Mouse (Mus musculus): ENCODE measurements at regions not wholly inside any gene's neighbourhood (a gene's known extent, or its start where the extent isn't known, plus 50 kb on each side); places are given as distances from the start of the nearest gene placed in this dataset.
A peak's percentile ranks its signal among the peaks of the same experiment; 100 is the strongest.

DNA sequence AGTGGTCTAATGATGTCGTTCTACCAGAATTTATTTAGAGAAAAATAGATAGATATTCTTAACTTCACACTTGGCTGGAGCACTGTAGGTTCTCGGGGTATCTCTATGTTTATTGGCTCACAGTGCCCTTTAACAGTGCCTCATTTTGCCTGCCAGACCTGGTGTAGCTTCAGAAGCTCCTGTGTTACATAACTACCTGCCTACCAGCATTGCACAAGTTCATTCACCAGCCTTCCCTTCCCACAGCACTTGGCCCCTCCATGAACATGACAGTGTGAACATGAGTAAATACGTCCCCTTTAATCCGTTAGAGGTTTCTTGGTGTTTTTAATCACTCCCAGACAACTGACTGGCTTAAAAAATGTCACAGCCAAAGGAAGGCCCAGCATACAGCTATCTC is 102.2 kb upstream of the Itga4 start:
- Histone ChIP-seq H3K4me3 (no peak overlapping the region), H3K27ac (no peak overlapping the region), H3K9me3 (no peaks in the 10 kb centered on the region), H3K27me3 (ENCODE audit: insufficient read depth, poor library complexity, severe bottlenecking) (no peaks in the 10 kb centered on the region), H3K4me1 (replicated peaks) (no peaks in the 10 kb centered on the region), H3K36me3 (no peaks in the 10 kb centered on the region)
- DNase-seq (ENCODE audit: low spot score), result no peak
- 86% methylated on average over 4 of the region's 4 CpGs for WGBS

DNA sequence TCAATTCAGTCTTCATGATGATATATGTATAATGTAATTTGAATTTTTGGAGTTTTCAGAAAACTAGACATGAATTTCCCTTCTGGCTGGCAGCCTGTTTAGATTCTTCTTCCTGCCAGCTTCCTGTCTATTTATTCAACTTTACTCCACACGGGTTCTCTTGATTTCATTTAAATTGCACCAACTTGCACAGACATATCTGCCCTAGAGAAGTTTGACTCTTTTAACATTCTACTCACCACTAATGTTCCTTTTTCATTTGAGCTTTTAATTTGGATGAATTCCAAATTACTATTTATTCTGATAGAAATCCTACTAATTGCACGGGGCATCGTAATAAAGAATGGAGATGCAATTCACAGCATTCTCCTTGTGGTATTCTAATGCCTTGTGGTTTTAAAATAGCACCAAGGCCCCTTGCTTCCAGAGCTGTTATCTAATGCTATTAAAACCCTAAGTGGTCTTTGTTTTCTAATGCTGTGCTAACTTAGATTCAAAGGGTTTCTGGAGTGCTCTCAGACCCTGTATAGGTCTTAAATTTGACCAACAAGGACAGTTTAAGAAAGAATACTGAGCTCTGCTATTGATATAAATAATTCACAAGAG is 96.7 kb upstream of the Itga4 start:
- Histone ChIP-seq H3K27ac (no peak overlapping the region), H3K4me3 (no peak overlapping the region), H3K9me3 (no peaks in the 10 kb centered on the region), H3K36me3 (no peaks in the 10 kb centered on the region), H3K4me1 (replicated peaks) (no peaks in the 10 kb centered on the region), H3K27me3 (ENCODE audit: insufficient read depth, poor library complexity, severe bottlenecking) (no peaks in the 10 kb centered on the region)
- no peak for DNase-seq (ENCODE audit: low spot score)
- 93% methylated on average over 3 of the region's 3 CpGs for WGBS

- Histone ChIP-seq H3K4me3 (no peak overlapping the region), H3K4me1 (replicated peaks) (no peaks in the 10 kb centered on the region), H3K9me3 (no peaks in the 10 kb centered on the region), H3K27ac (no peak overlapping the region), H3K27me3 (ENCODE audit: insufficient read depth, poor library complexity, severe bottlenecking) (no peaks in the 10 kb centered on the region), H3K36me3 (no peaks in the 10 kb centered on the region)
- 80% methylated on average over 5 of the region's 5 CpGs for WGBS
- DNase-seq (ENCODE audit: low spot score), result no peak
These were observed 95.9 kb upstream of the Itga4 start for GRCm38 (mm10) chr2:79159336-79159735.

DNA sequence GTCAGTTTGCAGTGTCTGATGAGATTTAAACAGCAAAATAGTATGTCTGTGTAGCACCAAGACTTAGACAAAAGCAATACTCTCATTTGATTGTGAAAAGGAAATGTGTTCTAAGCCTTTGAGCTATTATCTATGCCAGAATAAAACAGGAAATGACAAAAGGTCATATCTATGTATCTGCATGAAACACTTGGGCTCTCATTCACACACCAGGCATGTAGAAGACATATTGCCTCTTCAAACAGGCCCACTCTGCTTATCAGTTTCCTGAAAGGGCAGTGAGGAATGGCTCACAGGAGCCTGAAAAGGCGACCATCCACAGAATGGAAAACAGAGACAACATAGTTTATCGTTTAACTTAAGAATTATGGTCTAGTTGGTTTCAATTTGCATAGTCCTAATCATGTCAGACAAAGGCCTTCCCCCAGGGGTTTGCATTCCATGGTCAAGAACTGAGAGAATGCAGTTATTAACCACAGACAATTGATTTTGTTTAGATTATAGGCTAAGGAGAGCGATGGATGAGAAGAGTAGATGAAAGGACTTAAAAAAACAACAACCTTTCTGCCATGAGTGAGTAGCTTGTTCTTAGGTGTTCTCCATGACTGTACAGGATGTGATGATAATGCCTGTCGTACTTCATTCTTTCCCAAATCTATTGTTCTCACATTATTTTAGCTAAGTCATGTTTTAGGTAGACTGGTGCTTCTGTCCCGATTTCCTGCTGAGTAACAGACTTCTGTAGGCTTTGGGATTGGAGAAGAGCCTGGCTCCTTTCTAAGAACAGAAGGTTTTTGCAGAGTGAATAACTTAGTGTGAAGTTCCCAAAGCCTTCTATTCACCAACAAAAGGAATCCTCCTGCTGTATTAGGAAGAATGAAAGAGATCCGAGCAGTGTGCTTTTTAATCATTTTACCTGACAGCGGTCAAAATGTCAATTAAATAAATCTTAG is 82.0 kb upstream of the Itga4 start:
- 77% methylated on average over 7 of the region's 7 CpGs for WGBS
- H3K4me1 ChIP-seq (replicated peaks), result no peaks in the 10 kb centered on the region
- H3K27me3 ChIP-seq (ENCODE audit: insufficient read depth, poor library complexity, severe bottlenecking), result no peaks in the 10 kb centered on the region
- H3K27ac ChIP-seq, result no peak overlapping the region
- DNase-seq (ENCODE audit: low spot score), result no peak
- no peaks in the 10 kb centered on the region for H3K9me3 ChIP-seq
- H3K4me3 ChIP-seq, result no peak overlapping the region
- no peaks in the 10 kb centered on the region for H3K36me3 ChIP-seq

DNA sequence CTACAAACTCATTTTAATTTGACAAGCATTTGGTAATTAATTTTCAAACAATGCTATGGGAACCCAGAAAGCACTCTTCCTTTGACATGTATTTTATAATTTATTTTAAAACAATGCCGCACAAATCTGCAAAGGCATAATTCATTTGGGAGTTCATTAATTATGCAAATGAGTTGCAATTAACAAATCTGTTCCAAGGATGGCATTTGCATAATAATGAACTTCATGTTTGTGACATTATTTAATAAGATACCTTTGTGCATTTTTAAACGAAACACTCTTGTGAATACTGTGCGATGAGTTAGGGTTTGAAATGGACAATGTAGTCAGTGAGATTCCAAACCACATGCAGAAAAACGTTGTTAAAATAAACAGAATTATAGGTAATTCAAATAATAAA is 80.9 kb upstream of the Itga4 start:
- no peaks in the 10 kb centered on the region for H3K27me3 ChIP-seq (ENCODE audit: insufficient read depth, poor library complexity, severe bottlenecking)
- no peak overlapping the region for H3K4me3 ChIP-seq
- H3K27ac ChIP-seq, result no peak overlapping the region
- no peaks in the 10 kb centered on the region for H3K36me3 ChIP-seq
- no peaks in the 10 kb centered on the region for H3K4me1 ChIP-seq (replicated peaks)
- no peak for DNase-seq (ENCODE audit: low spot score)
- WGBS, result 91% methylated on average over 4 of the region's 4 CpGs
- no peaks in the 10 kb centered on the region for H3K9me3 ChIP-seq

GRCm38 (mm10) chr2:79180782-79181181 is 74.4 kb upstream of the Itga4 start:
- Histone ChIP-seq H3K27ac (peak overlapping the region; percentile 29; the same call in 1 of the 2 replicates), H3K9me3 (no peaks in the 10 kb centered on the region), H3K4me3 (no peak overlapping the region), H3K36me3 (no peaks in the 10 kb centered on the region), H3K4me1 (replicated peaks) (0 out of 2 replicates have a peak, but pooled peaks cover 4% of the 10 kb centered on the region), H3K27me3 (ENCODE audit: insufficient read depth, poor library complexity, severe bottlenecking) (no peaks in the 10 kb centered on the region)
- DNase-seq (ENCODE audit: low spot score), result no peak
- WGBS, result 70% methylated on average over 7 of the region's 7 CpGs

DNA sequence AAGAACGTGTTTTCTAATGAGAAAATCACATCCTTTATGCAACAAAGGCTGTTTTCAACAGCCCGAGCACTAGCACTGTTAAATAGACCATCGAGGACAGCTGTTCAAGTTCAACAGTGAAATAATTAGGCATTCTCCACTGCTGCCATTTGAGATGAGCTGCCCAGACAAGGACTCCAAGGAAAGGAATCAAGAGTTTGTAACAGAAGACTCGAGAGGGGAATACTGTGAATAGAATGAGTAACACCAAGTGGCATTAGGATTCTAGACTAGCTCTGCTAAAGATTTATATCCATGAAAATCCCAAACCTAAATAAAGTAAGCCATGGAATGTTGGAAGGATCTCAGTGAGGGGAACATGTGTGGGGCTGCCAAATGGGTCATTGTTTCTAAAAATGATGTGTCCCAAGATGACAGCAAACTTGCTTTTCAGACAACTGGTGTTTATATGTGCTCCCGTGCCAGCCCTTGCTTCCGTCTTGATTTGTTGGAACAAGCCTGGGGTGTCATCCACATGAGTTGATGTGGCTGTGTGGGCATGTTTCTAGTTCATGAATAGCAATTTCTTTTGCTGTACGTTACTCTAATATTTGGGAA is 72.1 kb upstream of the Itga4 start:
- Histone ChIP-seq H3K36me3 (no peaks in the 10 kb centered on the region), H3K27ac (no peak overlapping the region), H3K9me3 (no peaks in the 10 kb centered on the region), H3K4me1 (replicated peaks) (0 out of 2 replicates have a peak, but pooled peaks cover 4% of the 10 kb centered on the region), H3K4me3 (no peak overlapping the region), H3K27me3 (ENCODE audit: insufficient read depth, poor library complexity, severe bottlenecking) (no peaks in the 10 kb centered on the region)
- no peak for DNase-seq (ENCODE audit: low spot score)
- 85% methylated on average over 7 of the region's 7 CpGs for WGBS

DNA sequence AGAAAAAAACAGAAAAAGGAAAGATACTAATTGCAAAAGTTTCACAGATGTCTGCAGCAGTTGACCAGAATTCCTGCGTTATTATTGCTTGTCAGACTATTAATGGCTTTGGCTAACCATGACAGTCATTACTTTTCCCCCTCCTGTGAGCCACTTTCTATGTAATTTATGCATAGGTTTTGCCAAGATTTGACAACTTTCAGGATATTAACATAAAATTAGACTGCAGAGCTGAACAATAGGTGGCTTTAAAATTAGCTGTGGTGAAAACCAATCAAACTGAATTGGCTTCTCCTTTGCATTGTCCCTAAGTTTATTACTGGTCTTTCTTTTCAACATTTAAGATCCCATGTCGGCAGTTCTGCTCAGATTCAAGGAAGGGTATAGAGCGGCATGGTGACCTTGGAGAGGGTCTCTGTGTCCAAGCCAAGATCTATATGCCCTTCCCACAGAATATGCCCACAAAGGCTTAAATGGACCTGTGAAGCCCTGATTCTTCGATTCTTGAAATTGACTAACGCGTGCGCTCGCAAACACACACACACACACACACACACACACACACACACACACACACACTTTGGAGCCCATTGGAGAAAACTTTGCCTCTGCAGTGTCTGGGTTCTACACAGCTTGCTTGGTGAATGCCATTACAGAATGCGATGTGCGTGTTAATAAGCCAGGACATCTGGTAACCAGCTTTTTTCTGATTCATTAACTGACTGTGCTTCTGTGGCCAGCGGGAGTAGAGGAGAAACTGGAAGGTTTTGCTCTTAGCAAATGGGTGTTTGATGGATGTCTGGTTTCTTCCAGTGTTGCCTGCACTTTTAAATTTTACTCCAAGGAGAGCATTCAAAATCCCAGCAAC is 69.8 kb upstream of the Itga4 start:
- no peak overlapping the region for H3K4me3 ChIP-seq
- H3K4me1 ChIP-seq (replicated peaks), result 0 out of 2 replicates have a peak, but pooled peaks cover 4% of the 10 kb centered on the region
- H3K27me3 ChIP-seq (ENCODE audit: insufficient read depth, poor library complexity, severe bottlenecking), result no peaks in the 10 kb centered on the region
- no peaks in the 10 kb centered on the region for H3K9me3 ChIP-seq
- no peak overlapping the region for H3K27ac ChIP-seq
- DNase-seq (ENCODE audit: low spot score), result no peak
- 91% methylated on average over 11 of the region's 11 CpGs for WGBS
- H3K36me3 ChIP-seq, result no peaks in the 10 kb centered on the region

- DNase-seq (ENCODE audit: low spot score), result no peak
- WGBS, result 91% methylated on average over 7 of the region's 7 CpGs
- H3K4me3 ChIP-seq, result no peak overlapping the region
These were observed 68.3 kb upstream of the Itga4 start for GRCm38 (mm10) chr2:79186878-79187277.

GRCm38 (mm10) chr2:79188511-79189193 is 66.6 kb upstream of the Itga4 start:
- Histone ChIP-seq H3K4me3 (no peak overlapping the region), H3K27me3 (ENCODE audit: insufficient read depth, poor library complexity, severe bottlenecking) (no peaks in the 10 kb centered on the region), H3K9me3 (no peaks in the 10 kb centered on the region), H3K4me1 (replicated peaks) (no peaks in the 10 kb centered on the region), H3K36me3 (no peaks in the 10 kb centered on the region), H3K27ac (no peak overlapping the region)
- 89% methylated on average over 6 of the region's 6 CpGs for WGBS
- DNase-seq (ENCODE audit: low spot score), result no peak

More at GRCm38 (mm10) chr2:79186878-79187277, 68.3 kb upstream of the Itga4 start:
- Histone ChIP-seq H3K27ac (no peak overlapping the region), H3K4me1 (replicated peaks) (no peaks in the 10 kb centered on the region), H3K36me3 (no peaks in the 10 kb centered on the region), H3K27me3 (ENCODE audit: insufficient read depth, poor library complexity, severe bottlenecking) (no peaks in the 10 kb centered on the region), H3K9me3 (no peaks in the 10 kb centered on the region)

- 78% methylated on average over 1 of the region's 1 CpGs for WGBS
- no peaks in the 10 kb centered on the region for H3K4me1 ChIP-seq (replicated peaks)
- no peaks in the 10 kb centered on the region for H3K9me3 ChIP-seq
- H3K4me3 ChIP-seq, result no peak overlapping the region
- no peaks in the 10 kb centered on the region for H3K36me3 ChIP-seq
- no peaks in the 10 kb centered on the region for H3K27me3 ChIP-seq (ENCODE audit: insufficient read depth, poor library complexity, severe bottlenecking)
- DNase-seq (ENCODE audit: low spot score), result no peak
- H3K27ac ChIP-seq, result no peak overlapping the region
These were observed 61.4 kb upstream of the Itga4 start for GRCm38 (mm10) chr2:79193851-79194250.

GRCm38 (mm10) chr2:79201677-79202076 is 53.5 kb upstream of the Itga4 start:
- no peaks in the 10 kb centered on the region for H3K27me3 ChIP-seq (ENCODE audit: insufficient read depth, poor library complexity, severe bottlenecking)
- H3K4me1 ChIP-seq (replicated peaks), result no peaks in the 10 kb centered on the region
- no peak for DNase-seq (ENCODE audit: low spot score)
- no peak overlapping the region for H3K27ac ChIP-seq
- no peaks in the 10 kb centered on the region for H3K9me3 ChIP-seq
- WGBS, result 84% methylated on average over 6 of the region's 6 CpGs
- no peaks in the 10 kb centered on the region for H3K36me3 ChIP-seq
- H3K4me3 ChIP-seq, result no peak overlapping the region
